Mouse (Mus musculus) thymus, postnatal 14 days (tissue): ENCODE results near the gene Ctcfl.
"Not testable (repeated sequence)": the region's sequence is repeated elsewhere in the genome, so short reads cannot be mapped to it uniquely, and the experiment has no call there.

Experiments used
- DNase-seq: peaks from one replicate; pipeline ENCODE4 v3.0.0; 2021

Gene Ctcfl

GRCm38 (mm10) chr2:173138323-173139239 is 19.3 kb upstream of the Ctcfl start:
- DNase-seq = no peak

GRCm38 (mm10) chr2:173134695-173135094 is 15.4 kb upstream of the Ctcfl start:
- no peak for DNase-seq

- DNase-seq = no peak
Measured at GRCm38 (mm10) chr2:173132794-173133300, 13.5 kb upstream of the Ctcfl start.

GRCm38 (mm10) chr2:173132262-173132661 is 12.9 kb upstream of the Ctcfl start:
- DNase-seq = no peak

GRCm38 (mm10) chr2:173129111-173129510 is 9.8 kb upstream of the Ctcfl start:
- no peak for DNase-seq

GRCm38 (mm10) chr2:173126386-173126785 is 7.1 kb upstream of the Ctcfl start:
- DNase-seq = no peak

- DNase-seq = no peak
Measured at GRCm38 (mm10) chr2:173124022-173124735, 4.9 kb upstream of the Ctcfl start.

- DNase-seq = not testable (repeated sequence)
Measured at GRCm38 (mm10) chr2:173120117-173120516, 792 bp upstream of the Ctcfl start.

- DNase-seq = not testable (repeated sequence)
Measured at GRCm38 (mm10) chr2:173113796-173114195, 5.5 kb downstream of the Ctcfl start.

GRCm38 (mm10) chr2:173110571-173110970 is 8.8 kb downstream of the Ctcfl start:
- no peak for DNase-seq

GRCm38 (mm10) chr2:173109510-173109909 is 9.8 kb downstream of the Ctcfl start:
- no peak for DNase-seq

GRCm38 (mm10) chr2:173108509-173109190 is 10.7 kb downstream of the Ctcfl start:
- no peak for DNase-seq

- peak; percentile 70 for DNase-seq
Measured at GRCm38 (mm10) chr2:173106889-173107785, 12.2 kb downstream of the Ctcfl start.

GRCm38 (mm10) chr2:173106409-173106808 is 12.9 kb downstream of the Ctcfl start:
- no peak for DNase-seq

- DNase-seq = not testable (repeated sequence)
Measured at GRCm38 (mm10) chr2:173097337-173097736, 22.0 kb downstream of the Ctcfl start.

- DNase-seq = peak; percentile 91
Measured at GRCm38 (mm10) chr2:173089437-173089836, 29.9 kb downstream of the Ctcfl start.

GRCm38 (mm10) chr2:173087405-173087804 is 31.9 kb downstream of the Ctcfl start:
- no peak for DNase-seq

- DNase-seq = peak; percentile 94
Measured at GRCm38 (mm10) chr2:173085763-173086162, 33.6 kb downstream of the Ctcfl start.

GRCm38 (mm10) chr2:173084871-173085270 is 34.5 kb downstream of the Ctcfl start:
- DNase-seq = no peak

- DNase-seq = peak; percentile 91
Measured at GRCm38 (mm10) chr2:173083712-173084475, 35.4 kb downstream of the Ctcfl start.

GRCm38 (mm10) chr2:173083106-173083505 is 36.2 kb downstream of the Ctcfl start:
- peak; percentile 41 for DNase-seq
